Mouse (Mus musculus) C2C12 (cell line): ENCODE data around the gene Kcnh5. TPM values are rescaled to one million over a fixed set of nuclear protein-coding genes. Genes with fewer than 3 reads are reported as not detected.

Experiments
- H3K27me3 ChIP-seq: one replicate; pipeline ENCODE4 v1.6.1; 2011; ENCODE audit not compliant: control insufficient read depth, insufficient read depth, insufficient read length
- H3K36me3 ChIP-seq: one replicate; pipeline ENCODE4 v1.6.1; 2011; ENCODE audit not compliant: control insufficient read depth, insufficient read depth
- H3K4me3 ChIP-seq: one replicate; pipeline ENCODE4 v1.5.1; 2011; ENCODE audit warnings: mild to moderate bottlenecking, control low read depth; ENCODE audit not compliant: poor library complexity, insufficient read depth, severe bottlenecking
- H3K79me2 ChIP-seq: one replicate; pipeline ENCODE4 v1.6.1; 2011; ENCODE audit not compliant: control insufficient read depth, insufficient read depth
- H3K79me3 ChIP-seq: one replicate; pipeline ENCODE4 v1.6.1; 2011; ENCODE audit warnings: low read depth, control low read depth
- H3ac ChIP-seq: one replicate; pipeline ENCODE3; 2011; ENCODE audit warnings: low read depth; ENCODE audit not compliant: control insufficient read depth, insufficient read length
- CEBPB ChIP-seq: IDR thresholded peaks from one replicate; pipeline ENCODE4 v1.6.1; 2011; ENCODE audit warnings: low read depth, mild to moderate bottlenecking, control low read depth, moderate library complexity
- CTCF ChIP-seq: IDR thresholded peaks from one replicate; pipeline ENCODE4 v1.5.1; 2011; ENCODE audit not compliant: control insufficient read depth, insufficient read depth, insufficient read length
- FOSL1 ChIP-seq: IDR thresholded peaks from one replicate; pipeline ENCODE4 v1.8.0; 2011; ENCODE audit warnings: mild to moderate bottlenecking, low read length; ENCODE audit not compliant: poor library complexity, insufficient read depth, severe bottlenecking
- MAX ChIP-seq: IDR thresholded peaks from one replicate; pipeline ENCODE4 v1.6.1; 2011; ENCODE audit warnings: mild to moderate bottlenecking, control low read depth
- MYOD1 ChIP-seq: IDR thresholded peaks from one replicate; pipeline ENCODE4 v1.6.1; 2011; ENCODE audit warnings: low read depth; ENCODE audit not compliant: control insufficient read depth, insufficient read length
- MYOG ChIP-seq: IDR thresholded peaks from one replicate; pipeline ENCODE4 v1.6.1; 2011; ENCODE audit not compliant: control insufficient read depth, insufficient read length; ENCODE audit errors: extremely low read depth
- USF1 ChIP-seq: IDR thresholded peaks from one replicate; pipeline ENCODE4 v1.6.1; 2011; ENCODE audit warnings: low read depth, mild to moderate bottlenecking, control low read depth, moderate library complexity
- long read RNA-seq, 2 experiments: library from polyadenylated mRNA; unstranded; transcript quantifications; one replicate each; pipeline ENCODE4 v2.0.0; 2019 to 2020
- polyA plus RNA-seq: library from polyadenylated mRNA; unstranded; fragments of >200 nt; fragmentation: generic; extraction: Trizol; gene quantifications from one replicate; pipeline ENCODE4 v1.2.1, GENCODE M21; 2012; ENCODE audit warnings: missing spikeins

Kcnh5 gene
- polyA plus RNA-seq = not detected
- long read RNA-seq, experiment 1 = 0 reads
- long read RNA-seq, experiment 2 = 0 reads

DNA sequence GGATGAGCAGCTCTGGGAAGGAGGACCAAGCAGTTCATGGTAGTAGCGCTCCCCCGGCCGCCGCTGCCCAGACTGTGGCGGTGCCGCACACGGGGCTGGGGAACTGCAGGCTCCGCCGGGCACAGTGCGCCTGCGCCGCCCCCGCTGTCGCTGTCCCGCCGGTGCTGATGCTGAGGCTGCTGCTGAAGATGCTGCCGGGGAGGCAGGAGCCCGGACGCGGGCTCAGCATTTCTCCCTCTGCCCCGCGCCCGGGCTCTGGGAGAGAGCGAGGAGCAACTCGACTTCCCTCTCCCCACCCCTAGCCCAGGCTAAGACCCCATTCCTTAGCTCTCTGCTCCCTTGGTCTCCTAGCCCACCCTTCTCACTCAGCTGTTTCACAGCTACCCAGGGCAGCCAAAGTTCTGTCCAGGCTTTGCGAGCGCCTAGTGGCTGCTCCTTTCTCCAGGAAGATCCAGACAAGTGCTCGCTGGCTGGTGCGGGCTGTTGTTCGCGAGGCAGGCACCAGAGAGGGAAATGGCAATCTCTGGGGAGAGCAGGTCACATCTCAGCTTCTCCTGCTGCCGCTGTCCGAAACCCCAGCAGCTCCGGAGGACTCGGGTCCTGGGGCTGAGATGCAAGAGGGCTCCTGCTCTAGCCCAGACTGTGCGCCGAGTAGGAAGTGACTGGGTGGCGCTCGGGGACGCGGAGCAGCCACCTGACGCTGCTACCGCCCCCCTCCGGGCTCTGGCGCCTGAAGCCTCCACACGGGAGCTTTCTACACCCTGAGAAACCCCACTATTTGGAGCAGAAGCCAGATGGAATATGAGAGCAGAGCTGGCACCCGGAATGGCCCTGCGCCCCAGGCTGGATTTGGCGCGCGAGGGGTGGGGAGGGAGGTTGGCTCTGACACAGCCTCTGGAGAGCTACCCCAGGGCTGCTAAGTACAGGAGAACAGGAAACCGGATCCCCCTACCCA, at the start of gene Kcnh5:
Gene Kcnh5, minus strand, starts transcription at position 642 of the 955 bp plus-strand sequence.
- H3K36me3 ChIP-seq = no peaks in the 10 kb centered on the region
- peak within 1 kb of the TSS; percentile 6 for H3K4me3 ChIP-seq
- no peak for TF ChIP-seq MYOG
- no peak for TF ChIP-seq MYOD1
- peaks cover 16% of the 10 kb centered on the region for H3K27me3 ChIP-seq
- H3K79me3 ChIP-seq = no peaks in the 10 kb centered on the region
- no peak within 1 kb of the TSS for H3ac ChIP-seq
- no peaks in the 10 kb centered on the region for H3K79me2 ChIP-seq

DNA sequence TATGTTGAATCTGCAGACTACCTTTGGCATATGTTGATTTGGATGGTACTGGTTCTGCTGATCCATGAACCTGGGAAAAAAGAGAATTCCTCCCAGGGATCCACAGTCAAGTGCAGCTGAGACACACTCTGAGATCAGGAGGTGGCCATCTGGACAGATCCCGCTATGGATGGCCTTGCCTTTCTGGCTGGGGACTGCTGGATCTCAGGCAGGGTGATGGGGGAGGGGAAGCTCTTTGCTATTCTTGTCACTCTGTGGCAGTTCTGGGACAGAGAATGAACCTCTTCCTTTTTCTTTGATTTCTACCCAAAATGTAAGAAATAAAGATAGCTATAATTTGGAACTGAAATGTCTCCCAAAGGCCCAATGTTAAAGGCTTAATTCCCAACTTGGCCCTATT, 46.8 kb upstream of the Kcnh5 start:
- Histone ChIP-seq H3K79me3 (no peaks in the 10 kb centered on the region), H3K36me3 (no peaks in the 10 kb centered on the region), H3K4me3 (no peak overlapping the region), H3ac (no peak overlapping the region), H3K27me3 (no peaks in the 10 kb centered on the region), H3K79me2 (no peaks in the 10 kb centered on the region)
- TF ChIP-seq MAX (no peak), MYOD1 (no peak), CEBPB (no peak), CTCF (no peak), USF1 (no peak), MYOG (no peak), FOSL1 (no peak)

DNA sequence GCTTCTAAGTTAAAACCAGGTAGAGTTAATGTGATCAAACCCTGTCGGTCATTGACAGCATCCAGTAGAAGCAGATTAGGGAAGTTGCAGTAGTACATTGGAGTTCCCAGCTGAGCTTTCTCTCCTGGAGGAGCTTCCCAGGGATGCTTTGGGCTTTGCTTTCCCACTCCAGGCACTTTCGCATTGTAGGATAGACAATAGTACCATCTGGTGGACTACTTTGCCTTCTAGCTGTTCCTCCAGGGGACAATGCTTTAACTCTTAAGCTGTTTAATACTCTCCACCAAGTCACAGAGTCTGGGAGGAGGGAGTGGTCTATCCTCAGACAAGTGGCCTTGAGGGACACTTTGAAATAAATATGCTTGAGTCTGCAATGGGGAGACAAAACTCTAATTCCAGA, 12.3 kb upstream of the Kcnh5 start:
- Histone ChIP-seq H3K79me2 (no peaks in the 10 kb centered on the region), H3K4me3 (no peak overlapping the region), H3K79me3 (no peaks in the 10 kb centered on the region), H3ac (no peak overlapping the region), H3K36me3 (no peaks in the 10 kb centered on the region), H3K27me3 (no peaks in the 10 kb centered on the region)
- TF ChIP-seq CEBPB = no peak
- no peak for TF ChIP-seq FOSL1
- no peak for TF ChIP-seq USF1
- no peak for TF ChIP-seq MYOG
- TF ChIP-seq MAX = no peak
- TF ChIP-seq MYOD1 = no peak
- TF ChIP-seq CTCF = no peak

DNA sequence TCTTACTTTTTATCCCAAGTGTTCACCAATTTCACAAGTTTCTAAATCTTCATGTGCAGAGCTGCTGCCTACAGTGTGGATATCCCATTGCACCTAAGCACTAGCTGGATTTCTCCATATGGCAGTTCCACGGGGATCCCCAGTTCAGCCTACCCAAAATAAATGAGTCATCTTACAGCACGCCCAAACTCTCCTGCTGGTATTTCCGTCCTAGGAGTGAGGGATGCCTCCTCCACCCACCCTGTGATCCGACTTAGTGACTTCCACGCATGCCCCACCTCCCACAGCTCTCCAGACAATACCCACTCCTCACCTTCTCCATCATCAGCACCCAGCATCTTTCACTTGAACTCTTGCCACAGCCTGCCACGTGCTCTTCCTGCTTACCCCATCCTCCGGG, 5.5 kb upstream of the Kcnh5 start:
- H3ac ChIP-seq = no peak overlapping the region
- H3K79me2 ChIP-seq = no peaks in the 10 kb centered on the region
- TF ChIP-seq FOSL1 (no peak), CEBPB (no peak), USF1 (no peak), MAX (no peak), MYOD1 (no peak), MYOG (no peak), CTCF (no peak)
- H3K79me3 ChIP-seq = no peaks in the 10 kb centered on the region
- no peaks in the 10 kb centered on the region for H3K27me3 ChIP-seq
- H3K36me3 ChIP-seq = no peaks in the 10 kb centered on the region
- H3K4me3 ChIP-seq = no peak overlapping the region

DNA sequence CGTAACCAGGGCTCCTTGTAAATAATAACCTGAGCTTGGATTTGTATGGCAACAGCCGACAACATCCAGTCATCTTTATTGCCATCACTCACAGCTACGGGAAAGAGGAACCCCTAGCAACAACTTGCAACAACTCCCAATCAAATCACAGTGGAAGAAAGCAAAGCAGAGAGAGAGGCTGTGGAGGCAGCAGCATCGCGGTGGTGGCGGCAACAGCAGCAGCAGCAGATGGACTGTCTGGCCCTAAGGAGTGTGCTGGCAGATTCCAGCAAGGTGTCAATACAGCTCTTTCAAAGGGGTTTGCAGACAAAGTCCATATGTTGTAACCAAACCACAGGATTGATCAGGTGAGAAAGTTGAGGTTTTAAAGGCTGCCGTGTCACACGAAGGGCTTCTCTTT, 2.4 kb upstream of the Kcnh5 start:
- Histone ChIP-seq H3K4me3 (no peak overlapping the region), H3K79me3 (no peaks in the 10 kb centered on the region), H3K79me2 (no peaks in the 10 kb centered on the region), H3ac (no peak overlapping the region), H3K27me3 (peaks cover 16% of the 10 kb centered on the region), H3K36me3 (no peaks in the 10 kb centered on the region)
- no peak for TF ChIP-seq CEBPB
- no peak for TF ChIP-seq CTCF
- TF ChIP-seq USF1 = no peak
- TF ChIP-seq MYOD1 = no peak
- TF ChIP-seq FOSL1 = no peak
- TF ChIP-seq MAX = no peak
- no peak for TF ChIP-seq MYOG

DNA sequence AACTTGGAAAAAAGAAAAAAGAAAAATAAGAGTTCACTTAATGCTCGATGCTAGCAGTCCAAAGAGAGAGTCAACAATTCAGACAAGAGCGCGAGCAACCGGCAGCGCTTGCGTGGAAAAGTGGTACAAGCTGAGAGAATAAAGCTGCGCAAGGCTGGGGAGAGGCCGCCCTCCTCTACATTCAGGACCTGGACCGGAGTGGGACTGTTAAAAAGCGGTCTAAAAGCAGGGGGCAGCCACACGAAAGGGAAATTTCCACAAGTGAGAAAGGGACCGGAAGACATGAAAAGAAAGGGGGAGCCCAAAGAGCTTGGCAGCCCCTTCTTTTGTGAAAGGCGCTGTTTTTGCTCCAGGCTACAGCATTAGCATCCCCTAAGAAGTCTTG, 506 bp upstream of the Kcnh5 start:
- Histone ChIP-seq H3K79me2 (no peaks in the 10 kb centered on the region), H3K4me3 (no peak overlapping the region), H3ac (no peak overlapping the region), H3K36me3 (no peaks in the 10 kb centered on the region), H3K27me3 (peaks cover 16% of the 10 kb centered on the region), H3K79me3 (no peaks in the 10 kb centered on the region)
- TF ChIP-seq FOSL1 (no peak), MYOG (no peak), MYOD1 (no peak), MAX (no peak), CEBPB (no peak), USF1 (no peak), CTCF (no peak)
